8 mouse cellular contexts compared by ENCODE assay signal in genomic region chr8:126596721-126597120, GRCm38 (mm10). TPM values are rescaled to one million over a fixed set of nuclear protein-coding genes. Genes with fewer than 3 reads are reported as not detected.
A peak's percentile ranks its signal among the peaks of the same experiment; 100 is the strongest.
DNase-seq lines count a peak whose midpoint lies in the region; ATAC-seq lines count a peak whose summit lies in the region.

No protein-coding gene starts in this region.

- no peaks in the 10 kb centered on the region for H3K9me3 ChIP-seq in liver, embryonic 11.5 days (ENCODE audit: control insufficient read depth, low read length)
- H3K9me3 ChIP-seq in forebrain, embryonic 12.5 days, result no peaks in the 10 kb centered on the region
- H3K9me3 ChIP-seq in limb, embryonic 11.5 days (ENCODE audit: control insufficient read depth, low read length), result no peaks in the 10 kb centered on the region
- no peaks in the 10 kb centered on the region for H3K9me3 ChIP-seq in neural tube, embryonic 15.5 days (replicated peaks)

- DNase-seq in liver, embryonic 11.5 days (ENCODE audit: low spot score), result no peak
- DNase-seq in liver, result no peak
- no peak for DNase-seq in limb, embryonic 11.5 days (ENCODE audit: low spot score)
- DNase-seq in urinary bladder, postnatal 14 days (ENCODE audit: low spot score), result no peak
- no peak for DNase-seq in adrenal gland, adult (ENCODE audit: inconsistent age in 2 of 2, low spot score in 1 of 2)
- DNase-seq in left cerebral cortex, adult 18-20 months (ENCODE audit: low spot score in 2 of 2), result no peak

- 79% methylated on average over 5 of the region's 5 CpGs for WGBS in liver, embryonic 11.5 days
- WGBS in forebrain, embryonic 12.5 days, result 80% methylated on average over 5 of the region's 5 CpGs
- 78% methylated on average over 5 of the region's 5 CpGs for WGBS in limb, embryonic 11.5 days
- WGBS in neural tube, embryonic 15.5 days, result 82% methylated on average over 5 of the region's 5 CpGs

- peak overlapping the region; percentile 91 for H3K4me2 ChIP-seq in liver, embryonic 11.5 days
- H3K4me2 ChIP-seq in forebrain, embryonic 12.5 days, result peak overlapping the region; percentile 81
- no peak overlapping the region for H3K4me2 ChIP-seq in limb, embryonic 11.5 days (ENCODE audit: low read depth, severe bottlenecking)
- peak overlapping the region; percentile 98 for H3K4me2 ChIP-seq in neural tube, embryonic 15.5 days

- no peak overlapping the region for H3K4me3 ChIP-seq in liver, embryonic 11.5 days (ENCODE audit: low read depth, low read length)
- H3K4me3 ChIP-seq in forebrain, embryonic 12.5 days (replicated peaks), result no peak overlapping the region
- H3K4me3 ChIP-seq in limb, embryonic 11.5 days (ENCODE audit: low read depth, low read length), result no peak overlapping the region
- no peak overlapping the region for H3K4me3 ChIP-seq in neural tube, embryonic 15.5 days (replicated peaks)

- H3K36me3 ChIP-seq in liver, embryonic 11.5 days (ENCODE audit: control insufficient read depth, insufficient read depth, low read length), result no peaks in the 10 kb centered on the region; the same call in 1 of the 2 replicates
- no peaks in the 10 kb centered on the region for H3K36me3 ChIP-seq in forebrain, embryonic 12.5 days (replicated peaks)
- H3K36me3 ChIP-seq in limb, embryonic 11.5 days (ENCODE audit: control insufficient read depth, insufficient read depth, low read length), result no peaks in the 10 kb centered on the region
- no peaks in the 10 kb centered on the region for H3K36me3 ChIP-seq in neural tube, embryonic 15.5 days

- peaks cover 55% of the 10 kb centered on the region for H3K4me1 ChIP-seq in liver, embryonic 11.5 days (replicated peaks; ENCODE audit: control insufficient read depth, insufficient read depth, low read length)
- H3K4me1 ChIP-seq in forebrain, embryonic 12.5 days, result peaks cover 55% of the 10 kb centered on the region
- peaks cover 20% of the 10 kb centered on the region for H3K4me1 ChIP-seq in limb, embryonic 11.5 days (ENCODE audit: control insufficient read depth, insufficient read depth, low read length)
- peaks cover 43% of the 10 kb centered on the region for H3K4me1 ChIP-seq in neural tube, embryonic 15.5 days

- H3K9ac ChIP-seq in liver, embryonic 11.5 days (ENCODE audit: low read depth, low read length), result peak overlapping the region; percentile 99
- peak overlapping the region; percentile 46 for H3K9ac ChIP-seq in forebrain, embryonic 12.5 days
- no peak overlapping the region for H3K9ac ChIP-seq in limb, embryonic 11.5 days (ENCODE audit: low read length)
- peak overlapping the region; percentile 76; the same call in 1 of the 2 replicates for H3K9ac ChIP-seq in neural tube, embryonic 15.5 days (replicated peaks)

- H3K27ac ChIP-seq in liver, embryonic 11.5 days (ENCODE audit: low read depth, low read length), result peak overlapping the region; percentile 99
- peak overlapping the region; percentile 99 for H3K27ac ChIP-seq in forebrain, embryonic 12.5 days
- H3K27ac ChIP-seq in limb, embryonic 11.5 days (replicated peaks; ENCODE audit: low read depth, low read length), result peak overlapping the region; percentile 79
- H3K27ac ChIP-seq in neural tube, embryonic 15.5 days (replicated peaks), result peak overlapping the region; percentile 99

- no peak for ATAC-seq in liver, embryonic 11.5 days (replicated peaks; ENCODE audit: low FRiP score)
- no peak for ATAC-seq in forebrain, embryonic 12.5 days (ENCODE audit: low FRiP score)
- no peak for ATAC-seq in limb, embryonic 11.5 days (ENCODE audit: insufficient number of reproducible peaks, low FRiP score, low TSS enrichment, low read depth)
- ATAC-seq in neural tube, embryonic 15.5 days (ENCODE audit: low FRiP score), result no peak

- H3K27me3 ChIP-seq in liver, embryonic 11.5 days (replicated peaks; ENCODE audit: control insufficient read depth, insufficient read depth, low read length), result no peaks in the 10 kb centered on the region
- H3K27me3 ChIP-seq in forebrain, embryonic 12.5 days, result peaks cover 4% of the 10 kb centered on the region; the same call in 1 of the 2 replicates
- no peaks in the 10 kb centered on the region for H3K27me3 ChIP-seq in limb, embryonic 11.5 days (ENCODE audit: control insufficient read depth, insufficient read depth, low read length)
- no peaks in the 10 kb centered on the region for H3K27me3 ChIP-seq in neural tube, embryonic 15.5 days (replicated peaks)

RNA-seq across cellular contexts. Expression of gene Irf2bp2, which starts 2.9 kb away (rescaled TPM):
- polyA plus RNA-seq in liver, embryonic 11.5 days (2014; fragmentation: Nextera tagmentation; extraction: Ambion mirVana), result 5.9 and 7.3 TPM in 2 replicates
- 7.4 and 7.8 TPM in 2 replicates for polyA plus RNA-seq in forebrain, embryonic 12.5 days (2016; fragmentation: Nextera tagmentation; extraction: Ambion mirVana)
- 4.9 and 5.6 TPM in 2 replicates for polyA plus RNA-seq in limb, embryonic 11.5 days (2014; fragmentation: Nextera tagmentation; extraction: Ambion mirVana)
- 9.8 and 10.4 TPM in 2 replicates for polyA plus RNA-seq in neural tube, embryonic 15.5 days (2015; fragmentation: Nextera tagmentation; extraction: Ambion mirVana)
- total RNA-seq in left cerebral cortex, adult 18-20 months (2021), result 10 to 100 TPM; 74.0 to 77.6 TPM
